In genomic region chr11:33937641-33938040, GRCm38 (mm10) we compare ENCODE assay signal across 30 mouse cellular contexts. TPM values are rescaled to one million over a fixed set of nuclear protein-coding genes. Genes with fewer than 3 reads are reported as not detected.
DNase-seq lines count a peak whose midpoint lies in the region; ATAC-seq and TF ChIP-seq lines count a peak whose summit lies in the region.
"Had no signal": no experiment of that assay in that cellular context is flagged by ENCODE, and none has a peak within 500 bp of the region (broad histone marks: within the 10 kb centered on the region; RNA-seq: fewer than 3 reads in every experiment).

No protein-coding gene starts in this region.

- 92% methylated on average over 8 of the region's 8 CpGs for WGBS in midbrain, embryonic 11.5 days
- 90% methylated on average over 8 of the region's 8 CpGs for WGBS in midbrain, embryonic 10.5 days

- H3K4me1 ChIP-seq in midbrain, embryonic 11.5 days (ENCODE audit: control insufficient read depth, insufficient read depth, low read length): no peaks in the 10 kb centered on the region
- peaks cover 10% of the 10 kb centered on the region; the same call in 1 of the 2 replicates for H3K4me1 ChIP-seq in midbrain, embryonic 10.5 days
- peaks cover 21 to 59% of the 10 kb centered on the region in 2 experiments for H3K4me1 ChIP-seq in MEL (ENCODE audit: control insufficient read depth in 1 of 2, insufficient read depth in 2 of 2, low read length in 2 of 2)
- H3K4me1 ChIP-seq: embryonic facial prominence, embryonic 13.5 days; heart, embryonic 10.5 days; heart, embryonic 13.5 days had no signal

- H3K4me2 ChIP-seq in midbrain, embryonic 11.5 days: no peak overlapping the region
- H3K4me2 ChIP-seq: embryonic facial prominence, embryonic 13.5 days; forebrain, embryonic 12.5 days; heart, embryonic 13.5 days; hindbrain, embryonic 14.5 days had no signal

- H3K79me2 ChIP-seq in MEL (ENCODE audit: control insufficient read depth, insufficient read depth, low read length, poor library complexity): no peaks in the 10 kb centered on the region; the same call in 1 of the 2 replicates

- DNase-seq in midbrain, embryonic 11.5 days (ENCODE audit: low spot score, missing footprints): peak; percentile 53
- no peak for DNase-seq in midbrain, embryonic 10.5 days (ENCODE audit: low spot score)
- DNase-seq in CD4-positive helper T cell, adult 2 months (ENCODE audit: low read depth, low spot score): peak; percentile 62
- DNase-seq in MEL (ENCODE audit: low read depth, low spot score): peak; percentile 56
- no peak for DNase-seq in right cerebral cortex, postnatal 14 days
- DNase-seq: adrenal gland, adult 8-10 months; adrenal gland, postnatal 25 days; cerebellum, adult 11-12 months; cerebellum, adult 8-10 months; cerebellum, postnatal 10 days; cerebellum, postnatal 36 days; embryo, embryonic 11 days; gastrocnemius, postnatal 10 days; gastrocnemius, postnatal 36 days; heart, adult 2 months; heart, postnatal 14 days; heart, postnatal 4 days had no signal

- TF ChIP-seq POLR2A in MEL (IDR thresholded peaks at IDR 0.05; ENCODE audit: control insufficient read depth in 1 of 2, insufficient read depth in 1 of 2, low read depth in 1 of 2, low read length in 2 of 2, poor library complexity in 1 of 2): no peak

- no peak overlapping the region for H3K27ac ChIP-seq in midbrain, embryonic 11.5 days (ENCODE audit: low read depth, low read length)
- no peak overlapping the region for H3K27ac ChIP-seq in midbrain, embryonic 10.5 days (replicated peaks)
- H3K27ac ChIP-seq in MEL (ENCODE audit: control insufficient read depth, low read depth, low read length): peak overlapping the region; percentile 91
- H3K27ac ChIP-seq: embryonic facial prominence, embryonic 10.5 days; embryonic facial prominence, embryonic 13.5 days; forebrain, embryonic 12.5 days; heart, adult 2 months; heart, embryonic 10.5 days; heart, embryonic 13.5 days; hindbrain, embryonic 14.5 days; hindbrain, postnatal 0 days had no signal

- TF ChIP-seq EP300 in MEL (IDR thresholded peaks at IDR 0.05; ENCODE audit: low read depth in 1 of 2, low read length in 2 of 2): no peak; a peak in 1 of 4 replicates

- H3K9ac ChIP-seq in midbrain, embryonic 11.5 days (ENCODE audit: low read length): no peak overlapping the region
- H3K9ac ChIP-seq in MEL (ENCODE audit: control insufficient read depth, low read depth, low read length, poor library complexity, severe bottlenecking): peak overlapping the region; percentile 70
- H3K9ac ChIP-seq: embryonic facial prominence, embryonic 13.5 days; forebrain, embryonic 12.5 days; heart, embryonic 13.5 days; hindbrain, embryonic 14.5 days had no signal

- H3K4me3 ChIP-seq in midbrain, embryonic 11.5 days (ENCODE audit: low read depth, low read length): no peak overlapping the region
- H3K4me3 ChIP-seq in midbrain, embryonic 10.5 days: no peak overlapping the region
- no peak overlapping the region; a peak in 1 of 4 replicates for H3K4me3 ChIP-seq in MEL (ENCODE audit: control insufficient read depth in 1 of 2, insufficient read depth in 1 of 2, low read depth in 2 of 2, low read length in 2 of 2)
- H3K4me3 ChIP-seq: embryonic facial prominence, embryonic 10.5 days; embryonic facial prominence, embryonic 13.5 days; erythroblast, embryonic 14.5 days; forebrain, embryonic 12.5 days; heart, adult 2 months; heart, embryonic 10.5 days; heart, embryonic 13.5 days had no signal

- ATAC-seq in midbrain, embryonic 11.5 days (ENCODE audit: low FRiP score): no peak
- no peak for ATAC-seq in megakaryocyte-erythroid progenitor cell, adult 5-6 weeks (replicated peaks; ENCODE audit: low FRiP score, low TSS enrichment, poor library complexity, severe bottlenecking)
- ATAC-seq: activated CD4-positive, CD25-positive, alpha-beta regulatory T cell, adult 4 months; forebrain, embryonic 16.5 days; hindbrain, postnatal 0 days had no signal

- H3K9me3 ChIP-seq in midbrain, embryonic 11.5 days (ENCODE audit: control insufficient read depth, low read length): no peaks in the 10 kb centered on the region
- no peaks in the 10 kb centered on the region for H3K9me3 ChIP-seq in midbrain, embryonic 10.5 days (replicated peaks)
- no peaks in the 10 kb centered on the region for H3K9me3 ChIP-seq in MEL (replicated peaks; ENCODE audit: insufficient read depth, low read length)
- H3K9me3 ChIP-seq: embryonic facial prominence, embryonic 10.5 days; embryonic facial prominence, embryonic 13.5 days; forebrain, embryonic 12.5 days; heart, embryonic 10.5 days; heart, embryonic 13.5 days had no signal

- H3K36me3 ChIP-seq in midbrain, embryonic 11.5 days (ENCODE audit: control insufficient read depth, insufficient read depth, low read length): no peaks in the 10 kb centered on the region
- H3K36me3 ChIP-seq in midbrain, embryonic 10.5 days: no peaks in the 10 kb centered on the region
- H3K36me3 ChIP-seq in MEL (ENCODE audit: control insufficient read depth in 1 of 2, insufficient read depth in 2 of 2, low read length in 2 of 2): peaks cover 0 to 47% of the 10 kb centered on the region in 2 experiments; a peak in 2 of 4 replicates
- H3K36me3 ChIP-seq: embryonic facial prominence, embryonic 10.5 days; embryonic facial prominence, embryonic 13.5 days; forebrain, embryonic 12.5 days; heart, embryonic 10.5 days; heart, embryonic 13.5 days had no signal

- H3K27me3 ChIP-seq in midbrain, embryonic 11.5 days (ENCODE audit: control insufficient read depth, insufficient read depth, low read length): no peaks in the 10 kb centered on the region
- H3K27me3 ChIP-seq in midbrain, embryonic 10.5 days (ENCODE audit: low read depth, poor library complexity, severe bottlenecking): no peaks in the 10 kb centered on the region
- H3K27me3 ChIP-seq in MEL (ENCODE audit: control insufficient read depth in 1 of 2, insufficient read depth in 2 of 2, low read length in 2 of 2): no peaks in the 10 kb centered on the region
- H3K27me3 ChIP-seq: embryonic facial prominence, embryonic 13.5 days; forebrain, embryonic 12.5 days; heart, embryonic 13.5 days had no signal

- no peak for TF ChIP-seq CTCF in MEL (IDR thresholded peaks at IDR 0.05 in 2 of 3, conservative IDR thresholded peaks at IDR 0.05 in 1 of 3; ENCODE audit: control insufficient read depth in 1 of 3, insufficient read depth in 1 of 3, low read depth in 2 of 3, low read length in 3 of 3, poor library complexity in 1 of 3, severe bottlenecking in 1 of 3)

- TF ChIP-seq RAD21 in MEL (IDR thresholded peaks at IDR 0.05; ENCODE audit: low read depth, low read length): no peak

TF ChIP-seq in MEL, 35 proteins besides CTCF, POLR2A, EP300 and RAD21 (continues in another document):
- no peak for TF ChIP-seq GATA1 (IDR thresholded peaks at IDR 0.05; ENCODE audit: low read depth, low read length)
- TF ChIP-seq POLR2AphosphoS2 (IDR thresholded peaks at IDR 0.05; ENCODE audit: low read length): no peak
- TF ChIP-seq ZNF384 (IDR thresholded peaks at IDR 0.05; ENCODE audit: low read depth, low read length): no peak
- TF ChIP-seq E2F4 (IDR thresholded peaks at IDR 0.05; ENCODE audit: borderline replicate concordance, low read depth, low read length): no peak
- no peak for TF ChIP-seq UBTF (IDR thresholded peaks at IDR 0.05; ENCODE audit: borderline replicate concordance, insufficient read depth, low read depth, low read length)
- TF ChIP-seq MYC (IDR thresholded peaks at IDR 0.05; ENCODE audit: low read depth, low read length): no peak
- TF ChIP-seq ZC3H11A (IDR thresholded peaks at IDR 0.05; ENCODE audit: low read depth, low read length): no peak
- TF ChIP-seq MXI1 (IDR thresholded peaks at IDR 0.05; ENCODE audit: low read depth, low read length): 0 out of 2 replicates have a peak, but pooled peaks have one; percentile 28
- no peak for TF ChIP-seq HCFC1 (IDR thresholded peaks at IDR 0.05; ENCODE audit: low read depth, low read length)
- TF ChIP-seq ETS1 (IDR thresholded peaks at IDR 0.05; ENCODE audit: low read depth, low read length): no peak
- TF ChIP-seq JUND (IDR thresholded peaks at IDR 0.05; ENCODE audit: low read depth, low read length): no peak
- 0 out of 2 replicates have a peak, but pooled peaks have one; percentile 14 for TF ChIP-seq BHLHE40 (IDR thresholded peaks at IDR 0.05; ENCODE audit: borderline replicate concordance, low read depth, low read length)
- TF ChIP-seq MYB (IDR thresholded peaks at IDR 0.05; ENCODE audit: low read depth, low read length): no peak
- TF ChIP-seq KAT2A (conservative IDR thresholded peaks at IDR 0.05; ENCODE audit: low read depth, low read length): no peak
- TF ChIP-seq MAZ (IDR thresholded peaks at IDR 0.05; ENCODE audit: low read depth, low read length): no peak
- TF ChIP-seq TAL1 (IDR thresholded peaks at IDR 0.05; ENCODE audit: low read length): no peak
- TF ChIP-seq ELF1 (IDR thresholded peaks at IDR 0.05; ENCODE audit: low read depth, low read length): no peak
- TF ChIP-seq ZMIZ1 (IDR thresholded peaks at IDR 0.05; ENCODE audit: low read depth, low read length): no peak
- no peak for TF ChIP-seq NRF1 (IDR thresholded peaks at IDR 0.05; ENCODE audit: insufficient read depth, low read depth, low read length, poor library complexity, severe bottlenecking)
- TF ChIP-seq NELFE (IDR thresholded peaks at IDR 0.05; ENCODE audit: low read depth, low read length): no peak
- peak; percentile 25; the same call in 1 of the 2 replicates for TF ChIP-seq SIN3A (IDR thresholded peaks at IDR 0.05; ENCODE audit: low read length)

RNA-seq across cellular contexts. Expression of gene Kcnmb1, which starts 25.2 kb away (rescaled TPM):
- 0.18 and 0.39 TPM in 2 replicates for polyA plus RNA-seq in midbrain, embryonic 11.5 days (2014; fragmentation: Nextera tagmentation; extraction: Ambion mirVana)
- 0.19 and 0.25 TPM in 2 replicates for polyA plus RNA-seq in midbrain, embryonic 10.5 days (2016; fragmentation: Nextera tagmentation; extraction: Ambion mirVana)
- 0.42 and 0.85 TPM in 2 replicates for total RNA-seq in MEL (2012; rRNA removed)
- polyA plus RNA-seq in MEL (2012; ENCODE audit: insufficient read depth in 1 of 2, insufficient read length in 2 of 2, low read depth in 1 of 2, low replicate concordance in 2 of 2, missing spikeins in 1 of 2): under 1 TPM in 1 of 2 experiments, not detected in 1; 0.15 TPM
- not detected in 2 replicates for total RNA-seq in megakaryocyte-erythroid progenitor cell, adult 5-6 weeks (2014; fragmentation: Nextera tagmentation)
- not detected in 2 replicates for total RNA-seq in megakaryocyte-erythroid progenitor cell, adult 5-6 weeks (2017)
- total RNA-seq: granulocyte monocyte progenitor cell, adult 5-6 weeks had no signal
- polyA plus RNA-seq: erythroblast, embryonic 14.5 days; forebrain, embryonic 12.5 days had no signal

RNA-seq across cellular contexts. Expression of gene Kcnip1, which starts 55.3 kb away (rescaled TPM):
- polyA plus RNA-seq in midbrain, embryonic 11.5 days (2014; fragmentation: Nextera tagmentation; extraction: Ambion mirVana): 8.1 and 9.0 TPM in 2 replicates
- polyA plus RNA-seq in midbrain, embryonic 10.5 days (2016; fragmentation: Nextera tagmentation; extraction: Ambion mirVana): 5.8 and 8.1 TPM in 2 replicates
- total RNA-seq in MEL (2012; rRNA removed): 0.04 TPM in 1 of 2 replicates, not detected in the other
- under 1 TPM in 1 of 2 experiments, not detected in 1; 0.06 TPM for polyA plus RNA-seq in MEL (2012; ENCODE audit: insufficient read depth in 1 of 2, insufficient read length in 2 of 2, low read depth in 1 of 2, low replicate concordance in 2 of 2, missing spikeins in 1 of 2)
- total RNA-seq in megakaryocyte-erythroid progenitor cell, adult 5-6 weeks (2014; fragmentation: Nextera tagmentation): not detected in 2 replicates
- total RNA-seq in megakaryocyte-erythroid progenitor cell, adult 5-6 weeks (2017): not detected in 2 replicates
- total RNA-seq: gastrocnemius, postnatal 36 days; granulocyte monocyte progenitor cell, adult 5-6 weeks; heart, postnatal 14 days; heart, postnatal 4 days had no signal
- polyA plus RNA-seq: activated CD4-positive, CD25-positive, alpha-beta regulatory T cell, adult 4 months; C2C12; erythroblast, embryonic 14.5 days had no signal

Comparison
In these comparisons a context has a peak if more than half of its experiments do, and no peak if none do; other contexts are left out.
1. DNase-seq: peak in midbrain, embryonic 11.5 days (single experiment), CD4-positive helper T cell, adult 2 months (single experiment) and MEL (single experiment); none in midbrain, embryonic 10.5 days (single experiment) and right cerebral cortex, postnatal 14 days (single experiment).